Mouse (Mus musculus) stomach, postnatal 0 days (tissue): ENCODE data around the gene Olfml3.

Experiments
- CTCF ChIP-seq: IDR thresholded peaks from 2 replicates; pipeline ENCODE4 v1.5.1; 2016; ENCODE audit warnings: antibody characterized with exemption, low read depth, mild to moderate bottlenecking, moderate library complexity
- EP300 ChIP-seq: optimal IDR thresholded peaks from 2 replicates; pipeline ENCODE3; 2016; ENCODE audit warnings: antibody characterized with exemption

GRCm38 (mm10) chr3:103734696-103735519, 2.9 kb downstream of the Olfml3 start:
- no peak for TF ChIP-seq EP300
- TF ChIP-seq CTCF: no peak
